Mouse (Mus musculus) forebrain, embryonic 16.5 days (tissue): ENCODE measurements around the gene Dynlt1f. TPM values are rescaled to one million over a fixed set of nuclear protein-coding genes. Genes with fewer than 3 reads are reported as not detected.

Source experiments
- polyA plus RNA-seq: library from polyadenylated mRNA; unstranded; fragments of >200 nt; fragmentation: Nextera tagmentation; extraction: Ambion mirVana; gene quantifications from 2 replicates; pipeline ENCODE4 v1.2.1, GENCODE M21; 2015

Dynlt1f gene
- polyA plus RNA-seq, 1 experiment from 2014 or later = 206 TPM

Other genes starting within 250 kb of the Dynlt1f start
- 783 and 897 TPM in 2 replicates for gene Dynlt1b, start 225.8 kb downstream of the Dynlt1f start, polyA plus RNA-seq
- gene Dynlt1c, start 54.2 kb downstream of the Dynlt1f start, polyA plus RNA-seq = 45.8 and 62.4 TPM in 2 replicates
- 0.22 and 0.30 TPM in 2 replicates for gene Sytl3, start 3.2 kb upstream of the Dynlt1f start, polyA plus RNA-seq
- gene Ezr, start 126.9 kb upstream of the Dynlt1f start, polyA plus RNA-seq = 100 and 127 TPM in 2 replicates